Mouse (Mus musculus) MEL (cell line): ENCODE measurements around the gene Srp14.

Experiments
- CTCF ChIP-seq, 3 experiments: IDR thresholded peaks in 2 of 3; conservative IDR thresholded peaks in 1 of 3; 2 replicates each; pipeline ENCODE4 v1.5.1; 2011 to 2012; ENCODE audit warnings: low read length in 3 of 3, low read depth in 2 of 3, mild to moderate bottlenecking in 2 of 3, improper control_type of control experiment in 1 of 3, inconsistent platforms in 1 of 3, mixed read lengths in 1 of 3, moderate library complexity in 1 of 3; ENCODE audit not compliant: control insufficient read depth in 1 of 3, insufficient read depth in 1 of 3, poor library complexity in 1 of 3, severe bottlenecking in 1 of 3
- E2F4 ChIP-seq: IDR thresholded peaks from 2 replicates; pipeline ENCODE4 v1.6.1; 2011; ENCODE audit warnings: low read depth, low read length, improper control_type of control experiment, borderline replicate concordance
- ELF1 ChIP-seq: IDR thresholded peaks from 2 replicates; pipeline ENCODE4 v1.6.1; 2014; ENCODE audit warnings: low read depth, mild to moderate bottlenecking, inconsistent platforms, low read length, improper control_type of control experiment, moderate library complexity
- MAZ ChIP-seq: IDR thresholded peaks from 2 replicates; pipeline ENCODE4 v1.6.1; 2012; ENCODE audit warnings: low read depth, mild to moderate bottlenecking, inconsistent platforms, low read length, improper control_type of control experiment
- NELFE ChIP-seq: IDR thresholded peaks from 2 replicates; pipeline ENCODE4 v1.6.1; 2011; ENCODE audit warnings: low read depth, low read length, improper control_type of control experiment
- POLR2A ChIP-seq, 2 experiments: IDR thresholded peaks; 2 replicates each; pipeline ENCODE4 v1.6.1; 2011 to 2012; ENCODE audit warnings: low read length in 2 of 2, mild to moderate bottlenecking in 2 of 2, control low read depth in 1 of 2, improper control_type of control experiment in 1 of 2, low read depth in 1 of 2, moderate library complexity in 1 of 2; ENCODE audit not compliant: control insufficient read depth in 1 of 2, insufficient read depth in 1 of 2, poor library complexity in 1 of 2
- POLR2AphosphoS2 ChIP-seq: IDR thresholded peaks from 2 replicates; pipeline ENCODE4 v1.6.1; 2011; ENCODE audit warnings: low read length, improper control_type of control experiment

DNA sequence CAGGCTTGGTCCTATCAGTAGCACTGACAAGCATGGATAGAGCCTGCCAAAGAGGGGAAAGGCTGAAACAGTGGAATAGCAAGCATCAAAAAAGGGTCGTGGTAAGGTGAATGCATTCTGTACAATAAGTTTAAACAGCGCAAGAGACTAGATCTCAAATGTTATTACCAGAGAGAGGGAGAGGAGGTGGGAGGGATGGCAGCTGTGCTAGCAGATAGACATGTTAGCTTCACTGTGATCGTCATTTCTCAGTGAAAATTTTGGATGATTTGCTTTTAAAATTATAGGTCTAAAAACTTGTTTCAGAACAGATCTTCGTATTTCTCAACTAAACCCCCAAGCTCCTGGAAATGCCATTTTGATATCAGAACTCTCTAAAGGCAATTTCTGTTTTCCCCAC, 36.8 kb downstream of the Srp14 start:
- TF ChIP-seq MAZ, result no peak
- TF ChIP-seq E2F4, result no peak
- no peak for TF ChIP-seq ELF1
- TF ChIP-seq CTCF (IDR thresholded peaks at IDR 0.05 in 2 of 3, conservative IDR thresholded peaks at IDR 0.05 in 1 of 3; ENCODE audit: control insufficient read depth in 1 of 3, insufficient read depth in 1 of 3, low read depth in 2 of 3, low read length in 3 of 3, poor library complexity in 1 of 3, severe bottlenecking in 1 of 3), result no peak
- no peak for TF ChIP-seq POLR2A (IDR thresholded peaks at IDR 0.05; ENCODE audit: control insufficient read depth in 1 of 2, insufficient read depth in 1 of 2, low read depth in 1 of 2, low read length in 2 of 2, poor library complexity in 1 of 2)
- no peak for TF ChIP-seq NELFE
- no peak for TF ChIP-seq POLR2AphosphoS2
